Mouse (Mus musculus): ENCODE results near the gene Zbtb7b. TPM values are rescaled to one million over a fixed set of nuclear protein-coding genes. Genes with fewer than 3 reads are reported as not detected.

Zbtb7b gene
- polyA plus RNA-seq, 1 experiment: 46.9 TPM

DNA sequence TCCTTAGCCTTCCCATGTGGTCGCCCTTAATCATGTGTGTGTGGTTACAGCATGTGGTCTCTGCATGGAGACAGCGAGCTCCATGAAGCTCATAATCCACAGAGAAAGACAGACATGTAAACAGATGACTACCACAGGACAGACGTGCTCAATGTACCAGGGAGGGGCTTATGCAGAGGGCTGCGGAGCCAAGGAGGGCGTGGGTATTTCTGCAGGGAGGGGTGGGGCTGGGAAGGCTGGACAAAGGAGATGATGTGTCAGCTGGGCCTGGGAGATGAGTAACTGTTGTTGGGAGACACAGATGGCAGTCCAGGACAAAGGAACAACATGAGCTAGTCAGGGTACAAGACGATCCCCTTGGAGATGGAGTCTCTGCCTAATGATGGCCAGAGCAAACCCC lies 34.9 kb downstream of the Zbtb7b start:
- Histone ChIP-seq H3K4me1 (ENCODE audit: control insufficient read depth, insufficient read depth, low read length) (no peaks in the 10 kb centered on the region), H3K4me3 (ENCODE audit: insufficient read depth, low read length) (no peak overlapping the region), H3K27ac (ENCODE audit: insufficient read depth, low read length) (no peak overlapping the region)
- no peak for TF ChIP-seq POLR2A (IDR thresholded peaks at IDR 0.05; ENCODE audit: low read depth, low read length)
- no peak for TF ChIP-seq CTCF (IDR thresholded peaks at IDR 0.05; ENCODE audit: borderline replicate concordance, insufficient read depth, low read length)

DNA sequence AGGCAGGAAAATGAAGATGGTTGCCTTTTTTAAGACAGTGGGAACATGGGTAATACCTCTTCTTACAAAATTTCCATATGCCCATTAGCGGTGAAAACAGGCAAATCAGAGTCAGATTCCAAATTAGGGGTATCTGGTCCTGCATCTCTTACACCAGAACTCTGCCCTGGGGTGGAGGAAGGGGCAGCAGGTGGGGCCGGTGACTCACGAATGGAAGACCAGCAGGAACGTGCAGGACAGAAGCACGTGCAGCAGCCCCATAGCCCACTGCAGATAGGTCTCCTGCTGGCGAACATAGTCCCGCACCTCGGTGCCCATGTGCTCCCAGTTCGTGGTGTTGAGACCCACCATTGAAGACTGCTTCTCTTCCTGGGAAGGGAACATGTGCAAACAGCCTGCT lies 38.5 kb downstream of the Zbtb7b start:
- H3K4me1 ChIP-seq (ENCODE audit: control insufficient read depth, insufficient read depth, low read length): no peaks in the 10 kb centered on the region
- TF ChIP-seq CTCF (IDR thresholded peaks at IDR 0.05; ENCODE audit: borderline replicate concordance, insufficient read depth, low read length): no peak
- TF ChIP-seq POLR2A (IDR thresholded peaks at IDR 0.05; ENCODE audit: low read depth, low read length): no peak

DNA sequence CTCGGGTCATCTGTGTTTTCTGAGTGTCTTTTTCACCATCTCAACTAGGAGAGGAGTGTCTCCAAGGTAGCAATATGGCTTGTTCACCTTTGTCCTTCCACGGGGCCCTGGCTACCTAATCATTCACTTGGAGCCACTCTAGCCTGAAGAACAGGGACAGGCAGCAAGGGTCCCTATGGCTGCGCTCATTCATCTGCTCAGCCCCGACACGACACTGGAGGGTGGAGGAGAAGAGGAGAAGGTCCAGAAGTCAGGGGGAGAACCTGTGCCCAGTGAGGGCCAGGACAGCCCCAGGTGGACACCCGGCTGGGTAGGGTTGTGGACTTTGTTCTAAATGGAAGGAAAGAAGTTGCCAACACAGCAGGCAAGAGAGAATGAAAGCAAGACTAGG lies 39.1 kb downstream of the Zbtb7b start:
- Histone ChIP-seq H3K4me1 (ENCODE audit: control insufficient read depth, insufficient read depth, low read length) (no peaks in the 10 kb centered on the region), H3K4me3 (ENCODE audit: insufficient read depth, low read length) (no peak overlapping the region), H3K27ac (ENCODE audit: insufficient read depth, low read length) (no peak overlapping the region)
- TF ChIP-seq POLR2A (IDR thresholded peaks at IDR 0.05; ENCODE audit: low read depth, low read length) (no peak), CTCF (IDR thresholded peaks at IDR 0.05; ENCODE audit: borderline replicate concordance, insufficient read depth, low read length) (no peak)

More for the DNA sequence above, 38.5 kb downstream of the Zbtb7b start:
- Histone ChIP-seq H3K4me3 (ENCODE audit: insufficient read depth, low read length) (no peak overlapping the region), H3K27ac (ENCODE audit: insufficient read depth, low read length) (no peak overlapping the region)

DNA sequence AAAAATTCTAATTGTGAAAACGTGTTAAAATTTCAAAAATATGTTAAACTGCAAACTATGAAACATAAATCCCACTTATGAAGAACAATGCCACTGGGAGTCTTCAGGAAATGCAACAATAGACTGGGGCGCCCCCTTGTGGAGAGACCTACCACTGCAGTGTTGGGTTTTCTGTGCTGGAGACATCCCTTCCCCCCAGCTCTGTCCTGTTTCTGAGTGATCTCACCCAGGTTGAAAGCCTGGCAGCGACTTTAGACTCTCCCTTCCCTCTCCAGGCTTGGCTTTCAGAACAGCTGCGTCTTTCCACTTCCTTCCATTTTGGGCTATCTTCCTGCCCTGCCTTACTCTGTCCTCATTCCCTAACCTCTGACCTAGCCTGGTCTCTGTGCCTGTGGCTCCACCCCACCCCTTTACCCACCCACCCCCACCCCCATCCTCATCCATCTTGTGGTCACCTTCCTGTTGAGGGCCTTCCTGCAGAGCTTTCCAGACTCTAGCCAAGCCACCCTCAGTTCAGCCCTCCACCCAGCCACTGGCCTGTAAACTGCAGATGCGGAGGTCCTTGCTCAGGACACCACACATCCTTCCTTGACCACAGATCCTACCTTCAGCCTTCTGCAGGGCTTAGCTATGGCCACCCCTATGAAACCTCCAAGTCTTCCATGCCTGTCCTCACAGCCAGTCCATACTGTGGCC lies 39.6 kb downstream of the Zbtb7b start:
- Histone ChIP-seq H3K4me3 (ENCODE audit: insufficient read depth, low read length) (no peak overlapping the region), H3K4me1 (ENCODE audit: control insufficient read depth, insufficient read depth, low read length) (no peaks in the 10 kb centered on the region), H3K27ac (ENCODE audit: insufficient read depth, low read length) (no peak overlapping the region)
- TF ChIP-seq CTCF (IDR thresholded peaks at IDR 0.05; ENCODE audit: borderline replicate concordance, insufficient read depth, low read length) (peak; percentile 55; the same call in 1 of the 2 replicates), POLR2A (IDR thresholded peaks at IDR 0.05; ENCODE audit: low read depth, low read length) (no peak)

- no peak for TF ChIP-seq CTCF (IDR thresholded peaks at IDR 0.05; ENCODE audit: borderline replicate concordance, insufficient read depth, low read length)
- no peak for TF ChIP-seq POLR2A (IDR thresholded peaks at IDR 0.05; ENCODE audit: low read depth, low read length)
- peaks cover 6% of the 10 kb centered on the region for H3K4me1 ChIP-seq (ENCODE audit: control insufficient read depth, insufficient read depth, low read length)
- H3K4me3 ChIP-seq (ENCODE audit: insufficient read depth, low read length): no peak overlapping the region
- no peak overlapping the region for H3K27ac ChIP-seq (ENCODE audit: insufficient read depth, low read length)
Observed at GRCm38 (mm10) chr3:89351271-89351670, 43.3 kb downstream of the Zbtb7b start.

GRCm38 (mm10) chr3:89349869-89350501 lies 44.6 kb downstream of the Zbtb7b start, which contains the start of gene Adam15:
Gene Adam15, minus strand, starts transcription at chr3:89349996.
- TF ChIP-seq CTCF (IDR thresholded peaks at IDR 0.05; ENCODE audit: borderline replicate concordance, insufficient read depth, low read length) (no peak), POLR2A (IDR thresholded peaks at IDR 0.05; ENCODE audit: low read depth, low read length) (peak; percentile 82)
- Histone ChIP-seq H3K4me3 (ENCODE audit: insufficient read depth, low read length) (peak within 1 kb of the TSS; percentile 74), H3K4me1 (ENCODE audit: control insufficient read depth, insufficient read depth, low read length) (peaks cover 6% of the 10 kb centered on the region), H3K27ac (ENCODE audit: insufficient read depth, low read length) (peak within 1 kb of the TSS; percentile 51)

DNA sequence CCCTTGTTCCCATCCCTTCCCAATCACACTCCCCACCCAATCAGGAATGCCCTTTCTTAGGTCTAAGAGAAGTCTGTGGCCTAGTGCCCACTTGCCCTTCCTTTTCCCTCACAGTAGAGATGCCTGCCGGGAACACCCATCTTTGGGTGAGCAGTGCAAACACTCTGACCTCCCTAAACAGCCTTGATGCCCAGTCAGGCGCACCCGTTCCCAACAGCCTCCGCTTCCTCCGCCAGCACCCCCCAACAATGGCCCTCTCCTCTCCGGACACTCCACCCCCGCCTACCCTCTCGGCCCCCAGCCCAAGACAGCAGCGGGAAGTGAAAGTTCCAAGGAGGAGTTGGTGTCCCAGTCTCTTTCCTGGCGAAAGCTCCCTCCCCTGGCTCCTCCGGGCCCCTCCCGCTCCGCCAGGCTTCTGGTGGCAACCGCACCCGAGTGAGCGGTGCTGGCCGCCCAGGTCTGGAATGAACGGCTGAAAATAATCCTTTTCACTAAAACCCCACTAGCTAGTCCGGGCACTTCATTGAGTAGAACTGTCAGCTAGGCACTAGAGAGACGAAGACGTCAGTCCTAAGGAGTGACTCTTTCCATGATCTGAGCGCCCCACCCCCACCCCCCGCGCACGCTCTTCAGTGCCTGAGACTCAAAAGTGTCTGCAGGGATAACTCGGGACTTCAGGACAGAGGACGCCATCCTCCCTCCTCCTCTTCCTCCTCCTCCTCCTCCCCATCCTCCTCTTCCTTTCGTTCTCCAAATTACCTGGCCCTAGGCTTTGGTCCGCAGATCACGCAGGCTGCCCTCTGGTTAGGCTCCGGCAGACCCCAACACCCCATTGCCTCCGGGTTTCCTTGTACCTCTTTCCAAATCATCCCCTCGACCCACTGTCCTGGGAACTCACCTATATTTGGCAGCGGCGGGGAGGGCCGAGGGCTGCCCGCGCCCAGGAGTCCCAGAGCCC lies 45.4 kb downstream of the Zbtb7b start:
- peaks cover 6% of the 10 kb centered on the region for H3K4me1 ChIP-seq (ENCODE audit: control insufficient read depth, insufficient read depth, low read length)
- peak overlapping the region; percentile 14 for H3K27ac ChIP-seq (ENCODE audit: insufficient read depth, low read length)
- TF ChIP-seq CTCF (IDR thresholded peaks at IDR 0.05; ENCODE audit: borderline replicate concordance, insufficient read depth, low read length): no peak
- peak; percentile 73 for TF ChIP-seq POLR2A (IDR thresholded peaks at IDR 0.05; ENCODE audit: low read depth, low read length)
- peak overlapping the region; percentile 74 for H3K4me3 ChIP-seq (ENCODE audit: insufficient read depth, low read length)

- peaks cover 6% of the 10 kb centered on the region for H3K4me1 ChIP-seq (ENCODE audit: control insufficient read depth, insufficient read depth, low read length)
- no peak overlapping the region for H3K27ac ChIP-seq (ENCODE audit: insufficient read depth, low read length)
- TF ChIP-seq CTCF (IDR thresholded peaks at IDR 0.05; ENCODE audit: borderline replicate concordance, insufficient read depth, low read length) (no peak), POLR2A (IDR thresholded peaks at IDR 0.05; ENCODE audit: low read depth, low read length) (no peak)
- H3K4me3 ChIP-seq (ENCODE audit: insufficient read depth, low read length): no peak overlapping the region
Observed at GRCm38 (mm10) chr3:89347916-89348315, 46.7 kb downstream of the Zbtb7b start.

DNA sequence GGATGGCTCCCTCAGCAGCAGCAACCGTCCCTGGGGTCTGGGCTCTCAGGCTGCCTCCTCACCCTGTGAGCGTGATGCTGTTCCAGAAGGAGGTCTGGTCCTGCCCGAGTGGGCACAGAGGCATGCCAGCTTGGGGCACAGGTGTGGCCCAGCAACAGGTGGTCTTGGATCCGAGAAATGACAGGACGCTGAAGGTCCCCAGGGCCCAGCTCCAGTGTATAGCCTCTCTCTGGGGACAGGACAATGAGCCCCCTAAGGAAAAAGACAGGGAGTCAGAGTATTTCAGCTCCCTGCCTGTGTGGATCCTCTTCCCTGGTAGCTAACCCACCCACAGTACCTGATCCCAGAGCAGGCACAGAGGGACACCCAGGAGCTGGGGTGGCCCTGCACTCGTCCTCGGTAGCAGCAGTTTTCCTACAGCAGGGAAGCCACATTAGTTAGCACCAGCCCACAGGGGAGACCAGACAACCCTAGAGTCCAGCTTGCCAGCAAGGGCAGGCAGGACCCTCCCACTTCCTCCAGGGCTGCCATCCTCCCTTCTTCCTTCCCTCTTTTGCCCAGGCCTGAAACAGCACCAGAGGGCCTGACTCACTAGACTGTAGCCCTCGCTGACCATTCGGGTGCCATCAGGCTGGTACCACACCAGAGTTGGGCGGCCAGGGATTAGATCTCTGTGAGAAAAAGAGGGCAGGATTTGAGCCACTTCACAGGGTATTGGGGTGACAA lies 47.6 kb downstream of the Zbtb7b start:
- no peak overlapping the region for H3K4me3 ChIP-seq (ENCODE audit: insufficient read depth, low read length)
- peaks cover 6% of the 10 kb centered on the region for H3K4me1 ChIP-seq (ENCODE audit: control insufficient read depth, insufficient read depth, low read length)
- H3K27ac ChIP-seq (ENCODE audit: insufficient read depth, low read length): no peak overlapping the region
- TF ChIP-seq POLR2A (IDR thresholded peaks at IDR 0.05; ENCODE audit: low read depth, low read length): no peak
- TF ChIP-seq CTCF (IDR thresholded peaks at IDR 0.05; ENCODE audit: borderline replicate concordance, insufficient read depth, low read length): no peak

All from embryonic fibroblast, embryonic 13.5 days (primary cell).